Mouse (Mus musculus): ENCODE results near the gene Arid5b. TPM values are rescaled to one million over a fixed set of nuclear protein-coding genes. Genes with fewer than 3 reads are reported as not detected.
A peak's percentile ranks its signal among the peaks of the same experiment; 100 is the strongest.

The Arid5b gene
- polyA plus RNA-seq (2012; rRNA removed) = 7.7 and 8.6 TPM in 2 replicates

GRCm38 (mm10) chr10:68278632-68279361, at the start of gene Arid5b:
TSS of gene Arid5b (minus strand) at chr10:68278740.
- Histone ChIP-seq H3K4me1 (ENCODE audit: control insufficient read depth, insufficient read depth, low read length) (peaks cover 4% of the 10 kb centered on the region; the same call in 1 of the 2 replicates), H3K27me3 (replicated peaks; ENCODE audit: control insufficient read depth, insufficient read depth, low read length) (no peaks in the 10 kb centered on the region), H3K4me3 (ENCODE audit: insufficient read depth, low read depth, low read length) (peak within 1 kb of the TSS; percentile 90), H3K27ac (ENCODE audit: insufficient read depth, low read depth, low read length) (peak within 1 kb of the TSS; percentile 95), H3K36me3 (ENCODE audit: control insufficient read depth, insufficient read depth, low read length) (no peaks in the 10 kb centered on the region)
- 2% methylated on average over 24 of the region's 24 CpGs for WGBS
- peak; percentile 86 for DNase-seq
- no peak for TF ChIP-seq CTCF (conservative IDR thresholded peaks at IDR 0.05; ENCODE audit: insufficient read depth, insufficient read length, low read depth, low read length)
- no peak for TF ChIP-seq POLR2A (IDR thresholded peaks at IDR 0.05; ENCODE audit: low read depth, low read length)

DNA sequence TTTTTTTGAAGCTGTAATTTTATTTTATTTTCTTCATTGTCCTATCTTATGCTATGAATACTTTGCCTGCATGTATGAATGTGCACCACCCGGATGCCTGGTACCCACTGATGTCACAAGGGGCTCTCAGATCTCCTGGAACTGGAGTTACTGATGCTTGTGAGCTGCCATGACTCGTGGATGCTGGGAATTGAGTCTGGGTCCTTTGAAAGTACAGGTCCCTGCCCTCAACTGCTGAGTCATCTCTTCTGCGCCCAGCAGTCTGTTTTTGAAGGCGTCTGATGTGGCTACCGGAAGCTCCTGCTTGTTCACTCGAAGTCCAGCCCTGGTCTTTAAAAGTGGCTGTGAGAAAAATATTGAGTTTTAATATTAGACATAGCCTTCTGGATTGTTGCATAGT, 46.8 kb upstream of the Arid5b start:
- Histone ChIP-seq H3K4me1 (ENCODE audit: control insufficient read depth, insufficient read depth, low read length) (no peaks in the 10 kb centered on the region), H3K27ac (ENCODE audit: insufficient read depth, low read depth, low read length) (no peak overlapping the region), H3K4me3 (ENCODE audit: insufficient read depth, low read depth, low read length) (no peak overlapping the region), H3K36me3 (ENCODE audit: control insufficient read depth, insufficient read depth, low read length) (no peaks in the 10 kb centered on the region), H3K27me3 (replicated peaks; ENCODE audit: control insufficient read depth, insufficient read depth, low read length) (no peaks in the 10 kb centered on the region)
- no peak for DNase-seq
- WGBS = 84% methylated on average over 6 of the region's 6 CpGs
- TF ChIP-seq CTCF (conservative IDR thresholded peaks at IDR 0.05; ENCODE audit: insufficient read depth, insufficient read length, low read depth, low read length) (no peak), POLR2A (IDR thresholded peaks at IDR 0.05; ENCODE audit: low read depth, low read length) (no peak)

DNA sequence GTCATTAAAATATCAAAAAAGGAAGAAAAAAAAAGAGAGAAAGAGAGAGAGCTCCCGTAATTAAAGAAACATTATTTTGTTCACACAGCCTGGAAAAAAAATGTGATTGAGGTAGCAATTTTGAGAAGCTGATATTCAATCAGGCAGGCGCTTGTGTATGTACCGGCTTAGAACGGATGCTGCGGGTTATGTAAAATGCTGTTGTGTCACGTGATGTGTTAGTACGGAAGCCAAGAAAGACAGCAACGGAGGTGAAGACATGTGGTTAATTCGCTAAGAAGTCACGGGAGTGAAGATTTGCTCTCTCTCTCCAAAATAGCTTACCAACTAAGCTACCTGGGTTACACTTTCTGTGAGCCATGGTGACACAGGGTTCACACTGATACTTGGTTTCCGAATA, 45.5 kb upstream of the Arid5b start:
- 77% methylated on average over 11 of the region's 11 CpGs for WGBS
- H3K27ac ChIP-seq (ENCODE audit: insufficient read depth, low read depth, low read length) = no peak overlapping the region
- no peak overlapping the region for H3K4me3 ChIP-seq (ENCODE audit: insufficient read depth, low read depth, low read length)
- H3K4me1 ChIP-seq (ENCODE audit: control insufficient read depth, insufficient read depth, low read length) = 0 out of 2 replicates have a peak, but pooled peaks cover 2% of the 10 kb centered on the region
- H3K27me3 ChIP-seq (replicated peaks; ENCODE audit: control insufficient read depth, insufficient read depth, low read length) = no peaks in the 10 kb centered on the region
- H3K36me3 ChIP-seq (ENCODE audit: control insufficient read depth, insufficient read depth, low read length) = no peaks in the 10 kb centered on the region
- TF ChIP-seq CTCF (conservative IDR thresholded peaks at IDR 0.05; ENCODE audit: insufficient read depth, insufficient read length, low read depth, low read length) (no peak), POLR2A (IDR thresholded peaks at IDR 0.05; ENCODE audit: low read depth, low read length) (no peak)
- DNase-seq = peak; percentile 41

GRCm38 (mm10) chr10:68323167-68323566, 44.6 kb upstream of the Arid5b start:
- Histone ChIP-seq H3K4me1 (ENCODE audit: control insufficient read depth, insufficient read depth, low read length) (0 out of 2 replicates have a peak, but pooled peaks cover 2% of the 10 kb centered on the region), H3K27me3 (replicated peaks; ENCODE audit: control insufficient read depth, insufficient read depth, low read length) (no peaks in the 10 kb centered on the region)
- 86% methylated on average over 3 of the region's 3 CpGs for WGBS

DNA sequence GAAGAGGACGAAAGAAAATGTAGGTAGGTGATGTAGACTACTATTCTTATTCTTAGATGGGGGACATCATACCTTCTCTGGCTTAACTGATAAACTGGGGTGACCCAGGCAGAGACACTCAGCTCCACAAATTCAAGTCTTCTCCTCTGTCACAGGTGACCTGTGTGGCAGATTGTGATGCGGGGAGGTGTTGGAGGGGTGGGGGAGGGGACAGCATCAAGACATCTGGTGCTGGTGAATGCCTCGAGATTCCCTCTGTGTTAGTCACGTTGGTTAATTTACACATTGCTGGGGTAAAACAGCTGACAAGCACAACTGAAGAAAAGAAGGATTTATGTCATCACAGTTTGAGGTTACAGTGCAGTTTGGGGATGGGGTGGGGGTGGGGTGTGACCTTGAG, 42.4 kb upstream of the Arid5b start:
- 90% methylated on average over 4 of the region's 4 CpGs for WGBS
- Histone ChIP-seq H3K36me3 (ENCODE audit: control insufficient read depth, insufficient read depth, low read length) (no peaks in the 10 kb centered on the region), H3K4me1 (ENCODE audit: control insufficient read depth, insufficient read depth, low read length) (0 out of 2 replicates have a peak, but pooled peaks cover 2% of the 10 kb centered on the region), H3K4me3 (ENCODE audit: insufficient read depth, low read depth, low read length) (no peak overlapping the region), H3K27me3 (replicated peaks; ENCODE audit: control insufficient read depth, insufficient read depth, low read length) (no peaks in the 10 kb centered on the region), H3K27ac (ENCODE audit: insufficient read depth, low read depth, low read length) (no peak overlapping the region)
- TF ChIP-seq POLR2A (IDR thresholded peaks at IDR 0.05; ENCODE audit: low read depth, low read length) (no peak), CTCF (conservative IDR thresholded peaks at IDR 0.05; ENCODE audit: insufficient read depth, insufficient read length, low read depth, low read length) (no peak)
- no peak for DNase-seq

More at GRCm38 (mm10) chr10:68323167-68323566, 44.6 kb upstream of the Arid5b start:
- no peak for DNase-seq
- TF ChIP-seq CTCF (conservative IDR thresholded peaks at IDR 0.05; ENCODE audit: insufficient read depth, insufficient read length, low read depth, low read length) (no peak), POLR2A (IDR thresholded peaks at IDR 0.05; ENCODE audit: low read depth, low read length) (no peak)
- H3K36me3 ChIP-seq (ENCODE audit: control insufficient read depth, insufficient read depth, low read length) = no peaks in the 10 kb centered on the region
- H3K27ac ChIP-seq (ENCODE audit: insufficient read depth, low read depth, low read length) = no peak overlapping the region
- H3K4me3 ChIP-seq (ENCODE audit: insufficient read depth, low read depth, low read length) = no peak overlapping the region

GRCm38 (mm10) chr10:68320496-68320895, 42.0 kb upstream of the Arid5b start:
- TF ChIP-seq POLR2A (IDR thresholded peaks at IDR 0.05; ENCODE audit: low read depth, low read length) = no peak
- no peak for TF ChIP-seq CTCF (conservative IDR thresholded peaks at IDR 0.05; ENCODE audit: insufficient read depth, insufficient read length, low read depth, low read length)
- DNase-seq = peak; percentile 66

GRCm38 (mm10) chr10:68319438-68319837, 40.9 kb upstream of the Arid5b start:
- TF ChIP-seq POLR2A (IDR thresholded peaks at IDR 0.05; ENCODE audit: low read depth, low read length) = no peak
- H3K27ac ChIP-seq (ENCODE audit: insufficient read depth, low read depth, low read length) = peak overlapping the region; percentile 49
- H3K4me1 ChIP-seq (ENCODE audit: control insufficient read depth, insufficient read depth, low read length) = 0 out of 2 replicates have a peak, but pooled peaks cover 2% of the 10 kb centered on the region
- DNase-seq = no peak
- 50% methylated on average over 6 of the region's 6 CpGs for WGBS
- no peak overlapping the region for H3K4me3 ChIP-seq (ENCODE audit: insufficient read depth, low read depth, low read length)
- H3K36me3 ChIP-seq (ENCODE audit: control insufficient read depth, insufficient read depth, low read length) = no peaks in the 10 kb centered on the region
- no peaks in the 10 kb centered on the region for H3K27me3 ChIP-seq (replicated peaks; ENCODE audit: control insufficient read depth, insufficient read depth, low read length)

More at GRCm38 (mm10) chr10:68320496-68320895, 42.0 kb upstream of the Arid5b start:
- WGBS = 88% methylated on average over 5 of the region's 5 CpGs
- Histone ChIP-seq H3K27ac (ENCODE audit: insufficient read depth, low read depth, low read length) (no peak overlapping the region), H3K36me3 (ENCODE audit: control insufficient read depth, insufficient read depth, low read length) (no peaks in the 10 kb centered on the region), H3K4me3 (ENCODE audit: insufficient read depth, low read depth, low read length) (no peak overlapping the region), H3K4me1 (ENCODE audit: control insufficient read depth, insufficient read depth, low read length) (0 out of 2 replicates have a peak, but pooled peaks cover 2% of the 10 kb centered on the region), H3K27me3 (replicated peaks; ENCODE audit: control insufficient read depth, insufficient read depth, low read length) (no peaks in the 10 kb centered on the region)

Data from kidney, adult 2 months (tissue).